Mouse (Mus musculus) heart, embryonic 15.5 days (tissue): ENCODE measurements around the gene Otx1. TPM values are rescaled to one million over a fixed set of nuclear protein-coding genes. Genes with fewer than 3 reads are reported as not detected.

Experiments
- ATAC-seq: fragments of 200-750 bp; cut with Nextera tagmentation; replicated peaks from 2 replicates; pipeline ENCODE4 v1.8.0; 2017; ENCODE audit warnings: low read depth, moderate TSS enrichment; ENCODE audit not compliant: insufficient number of reproducible peaks, insufficient read depth, low FRiP score
- H3K27ac ChIP-seq: fragments of 300-500 bp; sonication (generic); 2 replicates; pipeline ENCODE4 v1.5.1; 2015; ENCODE audit warnings: mild to moderate bottlenecking, inconsistent platforms
- H3K27me3 ChIP-seq: fragments of 300-500 bp; sonication (generic); 2 replicates; pipeline ENCODE4 v1.6.1; 2015; ENCODE audit warnings: inconsistent platforms
- H3K36me3 ChIP-seq: fragments of 300-500 bp; sonication (generic); 2 replicates; pipeline ENCODE4 v1.6.1; 2015; ENCODE audit warnings: mild to moderate bottlenecking, inconsistent platforms
- H3K4me1 ChIP-seq: fragments of 300-500 bp; sonication (generic); replicated peaks from 2 replicates; pipeline ENCODE4 v1.6.1; 2015; ENCODE audit warnings: inconsistent platforms
- H3K4me2 ChIP-seq: fragments of 300-500 bp; sonication (generic); 2 replicates; pipeline ENCODE4 v1.6.1; 2015; ENCODE audit warnings: inconsistent platforms, mild to moderate bottlenecking, moderate library complexity
- H3K4me3 ChIP-seq: fragments of 300-500 bp; sonication (generic); 2 replicates; pipeline ENCODE4 v1.5.1; 2015; ENCODE audit warnings: mild to moderate bottlenecking, inconsistent platforms
- H3K9ac ChIP-seq: fragments of 300-500 bp; sonication (generic); 2 replicates; pipeline ENCODE4 v1.6.1; 2015; ENCODE audit warnings: mild to moderate bottlenecking, inconsistent platforms
- H3K9me3 ChIP-seq: fragments of 300-500 bp; sonication (generic); replicated peaks from 2 replicates; pipeline ENCODE4 v1.6.1; 2016; ENCODE audit warnings: inconsistent platforms
- WGBS: fragments of 180-500 bp; shearing (Covaris S2); methylation state at CpG from one replicate; pipeline ENCODE4 v1.1.7; 2015; ENCODE audit warnings: mixed read lengths; 5-methylcytosine and 5-hydroxymethylcytosine counted together
- polyA plus RNA-seq: library from polyadenylated mRNA; unstranded; fragments of >200 nt; fragmentation: Nextera tagmentation; extraction: Ambion mirVana; gene quantifications from 2 replicates; pipeline ENCODE4 v1.2.1, GENCODE M21; 2015

Otx1 gene
- polyA plus RNA-seq, 1 experiment from 2014 or later = 0.15 TPM

DNA sequence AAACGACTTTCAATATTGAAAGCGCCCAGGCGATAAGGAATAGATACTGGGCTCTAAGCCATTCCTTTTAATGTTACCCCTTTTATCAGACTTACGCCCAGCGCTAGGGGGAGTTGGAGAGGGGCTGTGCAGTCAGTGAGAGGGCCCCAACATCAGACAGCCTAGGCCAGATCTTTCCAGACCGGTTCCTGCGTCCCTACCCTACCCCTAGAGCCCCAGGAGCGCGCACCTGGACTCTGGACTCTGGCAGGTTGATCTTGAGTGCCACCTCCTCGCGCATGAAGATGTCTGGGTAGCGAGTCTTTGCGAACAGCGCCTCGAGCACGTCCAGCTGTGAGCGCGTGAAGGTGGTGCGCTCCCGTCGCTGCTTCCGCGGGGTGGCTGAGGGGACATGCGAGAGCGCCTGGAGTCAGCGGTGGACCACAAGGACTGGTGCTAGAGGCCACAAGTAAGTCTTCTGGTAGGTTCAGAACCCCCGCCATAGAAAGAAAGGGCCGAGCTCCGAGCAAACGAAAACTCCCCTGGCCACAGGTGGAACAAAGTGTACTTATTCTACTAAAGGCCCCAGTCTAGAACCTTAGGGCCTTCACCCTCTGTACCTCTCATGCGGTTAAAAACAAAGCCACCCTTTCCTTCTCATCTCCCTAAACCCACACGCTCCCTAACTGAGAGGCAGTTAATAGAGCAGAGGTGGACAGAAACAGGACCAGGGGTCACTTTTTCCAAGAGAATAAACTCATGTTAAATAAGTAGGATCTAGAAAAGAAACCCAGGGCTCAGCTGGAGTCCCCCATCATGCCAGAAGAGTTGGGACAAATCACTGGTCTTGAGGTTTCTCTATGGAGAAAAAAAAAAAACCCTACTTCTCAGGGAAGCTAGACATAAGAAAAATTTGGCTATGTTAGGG lies 4.3 kb downstream of the Otx1 start:
- no peaks in the 10 kb centered on the region for H3K9me3 ChIP-seq
- ATAC-seq = no peak
- no peak overlapping the region for H3K4me2 ChIP-seq
- no peaks in the 10 kb centered on the region for H3K36me3 ChIP-seq
- H3K27me3 ChIP-seq = peaks cover 86% of the 10 kb centered on the region
- H3K9ac ChIP-seq = no peak overlapping the region
- H3K4me3 ChIP-seq = no peak overlapping the region
- 19% methylated on average over 32 of the region's 32 CpGs for WGBS
- peaks cover 49% of the 10 kb centered on the region for H3K4me1 ChIP-seq
- H3K27ac ChIP-seq = no peak overlapping the region

DNA sequence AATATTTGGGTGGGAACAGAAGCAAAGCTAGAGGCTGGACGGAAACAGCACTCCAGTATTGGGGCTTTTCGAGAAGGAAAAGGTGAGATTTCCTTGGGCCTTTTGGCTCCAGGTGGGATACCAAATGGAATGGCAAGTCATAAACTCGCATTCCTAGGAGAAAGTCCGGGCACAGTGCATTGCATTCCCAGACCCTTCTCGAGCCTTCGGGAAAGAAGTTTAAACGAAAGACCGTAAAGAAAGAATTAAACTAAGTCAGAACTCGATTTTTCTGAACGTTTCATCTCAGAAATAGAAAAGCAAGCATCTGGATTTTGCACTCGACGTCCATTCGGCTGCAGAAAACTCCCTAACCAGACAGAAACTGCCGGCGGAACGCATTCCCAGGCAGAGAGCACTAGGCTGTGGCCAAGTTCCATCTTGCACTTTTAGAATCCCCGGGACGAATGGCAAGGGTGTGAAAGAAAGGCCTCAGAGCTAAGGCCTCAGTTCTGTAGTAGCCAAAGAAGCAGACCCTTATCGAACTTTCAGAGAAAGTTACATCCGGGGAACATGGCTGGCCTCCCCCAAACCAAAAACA lies 5.0 kb downstream of the Otx1 start:
- H3K4me3 ChIP-seq = no peak overlapping the region
- H3K27me3 ChIP-seq = peaks cover 94% of the 10 kb centered on the region
- H3K27ac ChIP-seq = no peak overlapping the region
- H3K4me1 ChIP-seq = peaks cover 51% of the 10 kb centered on the region
- no peaks in the 10 kb centered on the region for H3K36me3 ChIP-seq
- no peaks in the 10 kb centered on the region for H3K9me3 ChIP-seq
- ATAC-seq = no peak
- 5% methylated on average over 20 of the region's 20 CpGs for WGBS
- no peak overlapping the region for H3K4me2 ChIP-seq
- H3K9ac ChIP-seq = no peak overlapping the region

DNA sequence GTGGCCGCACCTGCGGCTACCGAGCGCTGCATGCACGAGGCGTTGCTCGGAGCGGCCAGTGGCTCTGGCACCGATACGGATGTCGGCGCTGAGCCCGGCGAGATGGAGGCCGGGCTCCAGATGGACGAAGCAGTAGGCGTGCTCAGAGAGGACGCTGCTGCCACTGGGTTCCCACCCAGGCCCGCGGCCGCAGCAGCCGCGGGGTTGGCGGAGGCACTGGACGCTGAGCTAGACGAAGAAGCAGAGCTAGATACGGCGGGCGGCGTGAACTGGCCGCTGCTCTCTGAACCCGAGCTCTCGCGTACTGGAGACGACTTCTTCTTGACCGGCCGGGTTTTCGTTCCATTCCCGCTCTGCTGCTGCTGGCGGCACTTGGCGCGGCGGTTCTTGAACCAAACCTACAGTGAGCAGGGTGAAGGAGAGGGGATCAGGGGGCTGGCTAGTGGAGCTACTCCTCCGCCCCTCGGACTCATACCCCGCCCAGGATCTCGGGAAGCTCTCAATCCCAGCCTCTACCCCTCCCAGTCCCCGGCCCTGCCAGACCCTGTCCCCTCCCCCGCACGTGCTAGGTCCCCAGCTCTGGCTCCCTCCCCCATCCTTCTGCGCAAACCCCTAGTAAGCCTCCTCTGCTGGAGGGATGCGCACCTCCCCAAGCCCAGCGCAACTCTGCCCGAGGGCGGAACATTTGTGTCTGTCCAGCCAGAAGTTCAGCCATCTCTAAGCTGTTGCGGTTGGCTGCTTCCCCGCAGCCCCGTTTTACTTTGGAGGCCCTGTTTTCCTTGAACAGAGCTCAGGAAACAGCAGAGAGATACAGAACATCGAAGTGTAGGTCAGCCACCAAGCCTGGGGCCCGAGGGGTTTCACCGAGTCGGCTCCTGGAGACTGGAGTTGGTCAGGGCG lies 5.8 kb downstream of the Otx1 start:
- peak overlapping the region; percentile 43 for H3K4me3 ChIP-seq
- ATAC-seq = no peak
- under 1% methylated on average over 60 of the region's 63 CpGs for WGBS
- H3K4me1 ChIP-seq = peaks cover 45% of the 10 kb centered on the region
- peak overlapping the region; percentile 69 for H3K4me2 ChIP-seq
- no peaks in the 10 kb centered on the region for H3K36me3 ChIP-seq
- 0 out of 2 replicates have a peak overlapping the region, but pooled peaks have one; percentile 7 for H3K9ac ChIP-seq
- H3K27ac ChIP-seq = no peak overlapping the region
- H3K27me3 ChIP-seq = peaks cover 94% of the 10 kb centered on the region
- no peaks in the 10 kb centered on the region for H3K9me3 ChIP-seq

DNA sequence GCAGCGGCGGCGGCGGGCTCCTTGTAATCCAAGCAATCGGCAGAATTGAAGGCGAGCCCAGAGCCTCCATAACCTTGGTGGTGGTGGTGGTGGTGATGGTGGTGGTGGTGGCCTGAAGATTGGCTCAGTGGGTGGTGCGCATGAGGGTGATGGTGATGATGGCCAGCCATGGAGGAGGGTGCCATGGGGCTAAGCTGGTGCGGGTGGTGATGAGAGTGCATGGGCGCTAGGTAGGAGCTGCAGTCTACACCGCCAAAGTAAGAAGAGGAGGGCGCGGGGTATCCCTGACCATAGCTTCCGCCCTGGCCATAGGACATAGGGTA lies 6.4 kb downstream of the Otx1 start:
- Histone ChIP-seq H3K4me1 (peaks cover 39% of the 10 kb centered on the region), H3K9ac (0 out of 2 replicates have a peak overlapping the region, but pooled peaks have one; percentile 7), H3K36me3 (no peaks in the 10 kb centered on the region), H3K27me3 (peaks cover 92% of the 10 kb centered on the region), H3K27ac (no peak overlapping the region), H3K4me2 (peak overlapping the region; percentile 69), H3K9me3 (no peaks in the 10 kb centered on the region), H3K4me3 (peak overlapping the region; percentile 43)
- WGBS = 3% methylated on average over 13 of the region's 13 CpGs
- no peak for ATAC-seq

DNA sequence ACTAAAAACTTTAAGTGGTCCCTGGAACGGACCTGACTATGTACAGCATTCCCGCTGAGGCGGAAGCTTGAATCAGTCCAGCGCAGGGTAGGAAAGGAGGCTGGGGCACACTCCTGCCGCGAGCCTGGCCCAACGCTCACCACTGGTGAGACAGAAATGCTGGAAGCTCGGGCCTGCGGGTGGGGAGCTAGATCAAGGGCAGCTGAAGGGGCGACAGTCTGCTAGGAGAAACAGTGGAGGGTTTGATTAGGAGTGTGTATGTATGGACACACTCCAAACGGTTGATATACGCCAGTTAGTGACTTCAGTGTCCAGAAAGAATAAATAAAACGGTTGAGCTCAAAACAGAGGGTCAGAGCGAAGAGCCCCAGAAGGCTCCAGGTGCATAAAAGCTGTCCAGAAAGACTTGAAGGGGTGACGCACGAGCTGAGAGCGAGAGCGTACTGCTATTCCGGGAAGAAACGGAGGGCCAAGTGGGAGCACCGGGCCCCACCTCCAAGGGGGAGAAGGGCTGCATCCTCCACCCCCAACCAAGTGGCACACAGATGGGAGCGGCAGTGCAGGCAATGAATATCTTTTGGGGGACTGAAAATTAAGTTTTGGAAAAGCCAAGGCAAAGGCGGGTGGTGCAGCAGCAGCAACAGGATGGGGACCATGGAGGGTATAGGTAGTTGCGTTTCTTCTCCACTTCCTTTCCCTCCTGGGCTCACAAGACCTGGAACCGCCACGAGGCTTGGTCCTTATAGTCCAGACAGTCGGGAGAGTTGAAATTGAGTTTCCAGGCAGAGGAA lies 7.0 kb downstream of the Otx1 start:
- 6% methylated on average over 27 of the region's 27 CpGs for WGBS
- Histone ChIP-seq H3K27ac (no peak overlapping the region), H3K9ac (no peak overlapping the region), H3K9me3 (no peaks in the 10 kb centered on the region), H3K4me2 (peak overlapping the region; percentile 69; the same call in 1 of the 2 replicates), H3K36me3 (no peaks in the 10 kb centered on the region), H3K4me1 (peaks cover 33% of the 10 kb centered on the region), H3K27me3 (peaks cover 92% of the 10 kb centered on the region), H3K4me3 (peak overlapping the region; percentile 43)
- no peak for ATAC-seq

DNA sequence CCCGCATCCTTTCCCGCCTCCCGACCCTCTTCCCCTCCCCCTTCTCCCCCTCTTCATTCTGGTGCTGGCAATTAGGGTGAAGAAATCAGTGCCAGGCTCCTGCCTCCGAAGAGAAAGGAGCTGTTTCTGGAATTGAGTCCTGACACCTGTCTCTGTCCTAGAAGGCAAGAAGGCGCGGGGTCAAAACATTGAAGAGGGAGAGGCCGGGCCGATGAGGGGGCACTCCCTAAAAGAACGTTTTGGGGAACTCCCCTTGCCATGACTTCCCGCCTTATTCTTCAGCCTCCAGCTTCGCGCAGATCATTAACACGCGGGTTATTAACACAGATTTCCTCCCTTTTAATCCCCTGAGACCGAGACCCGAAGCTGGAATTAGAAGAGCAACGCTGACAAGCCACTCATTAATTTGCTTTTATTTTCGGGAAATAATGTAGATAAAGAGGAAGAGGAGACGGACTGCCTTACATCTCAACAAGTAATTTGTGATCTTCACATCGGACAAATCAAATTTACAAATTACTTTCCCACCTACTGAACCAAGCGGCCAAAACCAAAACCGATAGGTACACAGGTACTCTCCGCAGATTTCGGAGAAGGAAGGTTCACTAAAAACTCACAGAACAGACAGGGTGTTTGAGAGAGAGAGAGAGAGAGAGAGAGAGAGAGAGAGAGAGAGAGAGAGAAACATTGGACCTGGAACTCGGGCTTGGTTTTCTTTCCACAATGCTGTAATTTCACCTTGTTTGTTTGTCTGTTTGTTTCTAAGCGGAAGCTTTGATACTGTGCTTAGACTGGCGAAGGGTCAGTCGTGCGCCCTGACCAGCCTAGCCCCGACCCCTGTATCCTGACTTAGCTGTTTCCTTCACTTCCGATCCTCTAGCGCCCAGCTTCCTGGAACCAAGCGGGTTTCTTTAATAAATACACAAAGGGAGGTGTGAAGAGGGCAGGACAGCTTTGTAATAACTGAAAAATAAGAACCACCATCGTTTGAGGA lies 8.0 kb downstream of the Otx1 start:
- Histone ChIP-seq H3K27me3 (peaks cover 86% of the 10 kb centered on the region), H3K36me3 (no peaks in the 10 kb centered on the region), H3K9ac (no peak overlapping the region), H3K9me3 (no peaks in the 10 kb centered on the region), H3K4me3 (no peak overlapping the region), H3K27ac (no peak overlapping the region), H3K4me1 (peaks cover 29% of the 10 kb centered on the region), H3K4me2 (no peak overlapping the region)
- 4% methylated on average over 34 of the region's 34 CpGs for WGBS
- no peak for ATAC-seq

DNA sequence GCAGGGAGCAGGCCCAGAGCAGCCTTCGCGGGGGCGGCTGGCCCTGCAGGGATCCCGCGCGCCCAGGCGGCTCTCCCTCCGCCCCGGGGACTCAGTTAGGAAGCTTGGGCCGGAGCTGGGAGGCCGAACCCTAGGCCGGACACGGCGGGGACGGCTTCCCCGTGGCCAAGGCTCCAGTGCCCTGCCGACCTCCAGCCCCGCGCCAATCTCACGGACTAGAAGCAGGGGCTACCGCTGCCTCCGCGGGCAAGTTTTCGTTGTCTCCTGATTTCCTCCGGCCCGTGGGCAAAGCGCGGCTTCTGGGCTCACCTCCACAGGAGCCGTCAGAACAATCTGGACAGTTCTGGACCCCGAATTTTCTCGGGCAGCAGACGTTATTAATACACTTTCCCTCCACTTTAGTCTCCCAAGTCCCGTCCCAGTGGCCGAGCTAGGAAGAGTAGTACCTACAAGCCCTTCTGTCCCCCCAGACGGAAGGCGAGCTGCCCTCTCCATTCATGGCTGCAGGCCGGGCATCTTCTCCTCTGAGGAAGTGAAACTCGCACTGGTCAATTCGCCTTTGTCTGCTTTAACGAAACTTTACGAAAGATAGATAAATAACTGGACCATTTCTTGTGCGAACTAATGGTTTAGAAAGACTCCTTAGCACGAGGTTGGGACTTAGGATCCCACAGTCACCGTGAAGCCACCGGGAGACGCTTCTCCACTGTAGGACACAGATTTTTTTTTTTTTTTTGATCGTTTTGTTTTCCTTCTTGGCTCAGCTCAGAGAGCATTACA lies 8.9 kb downstream of the Otx1 start:
- peak overlapping the region; percentile 9; the same call in 1 of the 2 replicates for H3K4me3 ChIP-seq
- peak overlapping the region; percentile 31; the same call in 1 of the 2 replicates for H3K4me2 ChIP-seq

DNA sequence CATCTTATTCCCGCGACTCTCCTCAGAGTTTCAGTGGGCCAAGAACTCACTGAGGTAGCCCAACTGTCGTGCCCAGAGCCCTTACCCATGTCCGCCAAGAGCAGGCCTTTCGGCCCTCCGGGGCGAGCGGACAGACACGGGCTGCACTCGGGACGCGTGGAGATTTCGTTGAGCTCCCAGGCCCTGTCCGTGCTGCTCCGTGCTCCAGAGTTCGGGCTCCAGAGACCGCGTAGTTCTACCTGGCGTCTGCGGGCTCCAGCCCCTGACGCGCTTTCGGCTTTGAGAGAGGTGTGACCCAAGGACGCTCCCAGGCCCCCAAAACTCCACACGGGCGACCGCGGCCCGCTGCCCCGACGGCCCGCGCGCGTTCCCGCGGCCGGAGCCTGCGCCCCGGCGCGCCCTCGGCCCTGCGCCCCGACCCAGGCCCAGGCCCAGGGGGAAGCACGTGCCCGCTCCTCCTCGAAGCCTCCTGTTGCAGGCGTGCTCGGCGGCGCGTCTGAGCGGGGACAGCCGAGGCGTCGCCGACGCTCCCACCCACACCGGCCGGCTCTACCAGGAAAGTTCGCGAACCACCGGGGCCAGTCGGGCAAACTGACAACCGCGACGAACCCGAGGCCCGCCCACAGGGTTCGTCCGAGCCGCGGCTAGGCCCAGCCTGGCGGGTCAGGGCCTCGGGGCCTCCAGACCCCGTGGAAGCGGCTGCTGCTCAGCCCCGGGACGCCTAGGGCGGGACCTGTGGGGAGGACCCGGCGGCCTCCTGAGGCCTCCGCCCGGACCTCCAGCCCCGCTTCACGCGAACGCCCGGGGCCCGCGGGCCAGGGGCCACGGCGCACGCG lies 9.7 kb downstream of the Otx1 start:
- Histone ChIP-seq H3K4me1 (peaks cover 29% of the 10 kb centered on the region), H3K4me2 (peak overlapping the region; percentile 31), H3K9me3 (no peaks in the 10 kb centered on the region), H3K9ac (no peak overlapping the region), H3K36me3 (no peaks in the 10 kb centered on the region), H3K27ac (no peak overlapping the region), H3K27me3 (peaks cover 83% of the 10 kb centered on the region), H3K4me3 (peak overlapping the region; percentile 9; the same call in 1 of the 2 replicates)
- ATAC-seq = no peak
- 5% methylated on average over 89 of the region's 96 CpGs for WGBS

More for the DNA sequence above, 8.9 kb downstream of the Otx1 start:
- H3K27ac ChIP-seq = no peak overlapping the region
- H3K36me3 ChIP-seq = no peaks in the 10 kb centered on the region
- peaks cover 29% of the 10 kb centered on the region for H3K4me1 ChIP-seq
- H3K9ac ChIP-seq = no peak overlapping the region
- no peak for ATAC-seq
- no peaks in the 10 kb centered on the region for H3K9me3 ChIP-seq
- peaks cover 85% of the 10 kb centered on the region for H3K27me3 ChIP-seq
- 2% methylated on average over 45 of the region's 47 CpGs for WGBS
